Mouse (Mus musculus): Measurements from ENCODE around the gene Evx2.

- TF ChIP-seq CTCF (IDR thresholded peaks at IDR 0.05; ENCODE audit: low read depth), result no peak
- no peak for TF ChIP-seq EP300 (IDR thresholded peaks at IDR 0.05; ENCODE audit: low read depth)
Observed at GRCm38 (mm10) chr2:74654743-74655419, 4.5 kb downstream of the Evx2 start.

Measured in liver, postnatal 0 days (tissue).